Mouse (Mus musculus): ENCODE data around the gene Nccrp1. TPM values are rescaled to one million over a fixed set of nuclear protein-coding genes. Genes with fewer than 3 reads are reported as not detected.

Nccrp1 gene
- polyA plus RNA-seq (2014; fragmentation: Illumina TruSeq; extraction: RNeasy Lipid Tissue Mini Kit (QIAGEN cat#74804); ENCODE audit: low read depth, low replicate concordance), result not detected

GRCm38 (mm10) chr7:28547154-28547553 lies at the start of gene Nccrp1:
Gene Nccrp1 (minus strand): TSS chr7:28547254.

GRCm38 (mm10) chr7:28540526-28540925 lies 6.5 kb downstream of the Nccrp1 start, which contains the start of gene Sycn:
Gene Sycn (plus strand): TSS chr7:28540885.

GRCm38 (mm10) chr7:28522536-28522935 lies 24.5 kb downstream of the Nccrp1 start, which contains the start of gene Ifnl3:
Gene Ifnl3 (plus strand): TSS chr7:28522836.

GRCm38 (mm10) chr7:28510405-28510974 lies 36.6 kb downstream of the Nccrp1 start, which contains the start of gene Ifnl2:
Gene Ifnl2 (minus strand): TSS chr7:28510455.

Other genes starting within 250 kb of the Nccrp1 start
- gene Dll3, start 245.0 kb downstream of the Nccrp1 start, polyA plus RNA-seq (2014; fragmentation: Illumina TruSeq; extraction: RNeasy Lipid Tissue Mini Kit (QIAGEN cat#74804); ENCODE audit: low read depth, low replicate concordance), result not detected
- 5.8 TPM for gene Timm50, start 235.2 kb downstream of the Nccrp1 start, polyA plus RNA-seq (2014; fragmentation: Illumina TruSeq; extraction: RNeasy Lipid Tissue Mini Kit (QIAGEN cat#74804); ENCODE audit: low read depth, low replicate concordance)
- 26.6 TPM for gene Supt5, start 208.5 kb downstream of the Nccrp1 start, polyA plus RNA-seq (2014; fragmentation: Illumina TruSeq; extraction: RNeasy Lipid Tissue Mini Kit (QIAGEN cat#74804); ENCODE audit: low read depth, low replicate concordance)
- gene Rps16, start 196.6 kb downstream of the Nccrp1 start, polyA plus RNA-seq (2014; fragmentation: Illumina TruSeq; extraction: RNeasy Lipid Tissue Mini Kit (QIAGEN cat#74804); ENCODE audit: low read depth, low replicate concordance), result 221 TPM
- gene Plekhg2, start 174.7 kb downstream of the Nccrp1 start, polyA plus RNA-seq (2014; fragmentation: Illumina TruSeq; extraction: RNeasy Lipid Tissue Mini Kit (QIAGEN cat#74804); ENCODE audit: low read depth, low replicate concordance), result 2.7 TPM
- 46.7 TPM for gene Zfp36, start 167.0 kb downstream of the Nccrp1 start, polyA plus RNA-seq (2014; fragmentation: Illumina TruSeq; extraction: RNeasy Lipid Tissue Mini Kit (QIAGEN cat#74804); ENCODE audit: low read depth, low replicate concordance)
- 1.5 TPM for gene Med29, start 154.5 kb downstream of the Nccrp1 start, polyA plus RNA-seq (2014; fragmentation: Illumina TruSeq; extraction: RNeasy Lipid Tissue Mini Kit (QIAGEN cat#74804); ENCODE audit: low read depth, low replicate concordance)
- 58.5 TPM for gene Paf1, start 154.3 kb downstream of the Nccrp1 start, polyA plus RNA-seq (2014; fragmentation: Illumina TruSeq; extraction: RNeasy Lipid Tissue Mini Kit (QIAGEN cat#74804); ENCODE audit: low read depth, low replicate concordance)
- 17.7 TPM for gene Gmfg, start 109.8 kb downstream of the Nccrp1 start, polyA plus RNA-seq (2014; fragmentation: Illumina TruSeq; extraction: RNeasy Lipid Tissue Mini Kit (QIAGEN cat#74804); ENCODE audit: low read depth, low replicate concordance)
- not detected for gene Lrfn1, start 95.3 kb downstream of the Nccrp1 start, polyA plus RNA-seq (2014; fragmentation: Illumina TruSeq; extraction: RNeasy Lipid Tissue Mini Kit (QIAGEN cat#74804); ENCODE audit: low read depth, low replicate concordance)
- gene Ifnl2, start 36.8 kb downstream of the Nccrp1 start, polyA plus RNA-seq (2014; fragmentation: Illumina TruSeq; extraction: RNeasy Lipid Tissue Mini Kit (QIAGEN cat#74804); ENCODE audit: low read depth, low replicate concordance), result not detected
- not detected for gene Ifnl3, start 24.4 kb downstream of the Nccrp1 start, polyA plus RNA-seq (2014; fragmentation: Illumina TruSeq; extraction: RNeasy Lipid Tissue Mini Kit (QIAGEN cat#74804); ENCODE audit: low read depth, low replicate concordance)
- 2.4 TPM for gene Sycn, start 6.4 kb downstream of the Nccrp1 start, polyA plus RNA-seq (2014; fragmentation: Illumina TruSeq; extraction: RNeasy Lipid Tissue Mini Kit (QIAGEN cat#74804); ENCODE audit: low read depth, low replicate concordance)
- gene Samd4b, start 50.9 kb upstream of the Nccrp1 start, polyA plus RNA-seq (2014; fragmentation: Illumina TruSeq; extraction: RNeasy Lipid Tissue Mini Kit (QIAGEN cat#74804); ENCODE audit: low read depth, low replicate concordance), result 11.5 TPM
- 3.4 TPM for gene Pak4, start 50.9 kb upstream of the Nccrp1 start, polyA plus RNA-seq (2014; fragmentation: Illumina TruSeq; extraction: RNeasy Lipid Tissue Mini Kit (QIAGEN cat#74804); ENCODE audit: low read depth, low replicate concordance)
- gene Acp7, start 84.1 kb upstream of the Nccrp1 start, polyA plus RNA-seq (2014; fragmentation: Illumina TruSeq; extraction: RNeasy Lipid Tissue Mini Kit (QIAGEN cat#74804); ENCODE audit: low read depth, low replicate concordance), result not detected
- gene Fbxo27, start 145.6 kb upstream of the Nccrp1 start, polyA plus RNA-seq (2014; fragmentation: Illumina TruSeq; extraction: RNeasy Lipid Tissue Mini Kit (QIAGEN cat#74804); ENCODE audit: low read depth, low replicate concordance), result not detected
- gene Fbxo17, start 169.6 kb upstream of the Nccrp1 start, polyA plus RNA-seq (2014; fragmentation: Illumina TruSeq; extraction: RNeasy Lipid Tissue Mini Kit (QIAGEN cat#74804); ENCODE audit: low read depth, low replicate concordance), result 1.5 TPM
- gene Mrps12, start 194.6 kb upstream of the Nccrp1 start, polyA plus RNA-seq (2014; fragmentation: Illumina TruSeq; extraction: RNeasy Lipid Tissue Mini Kit (QIAGEN cat#74804); ENCODE audit: low read depth, low replicate concordance), result 12.6 TPM
- gene Sars2, start 194.7 kb upstream of the Nccrp1 start, polyA plus RNA-seq (2014; fragmentation: Illumina TruSeq; extraction: RNeasy Lipid Tissue Mini Kit (QIAGEN cat#74804); ENCODE audit: low read depth, low replicate concordance), result not detected
- not detected for gene Ccer2, start 208.9 kb upstream of the Nccrp1 start, polyA plus RNA-seq (2014; fragmentation: Illumina TruSeq; extraction: RNeasy Lipid Tissue Mini Kit (QIAGEN cat#74804); ENCODE audit: low read depth, low replicate concordance)
- gene Sirt2, start 219.5 kb upstream of the Nccrp1 start, polyA plus RNA-seq (2014; fragmentation: Illumina TruSeq; extraction: RNeasy Lipid Tissue Mini Kit (QIAGEN cat#74804); ENCODE audit: low read depth, low replicate concordance), result 17.9 TPM
- not detected for gene Nfkbib, start 220.3 kb upstream of the Nccrp1 start, polyA plus RNA-seq (2014; fragmentation: Illumina TruSeq; extraction: RNeasy Lipid Tissue Mini Kit (QIAGEN cat#74804); ENCODE audit: low read depth, low replicate concordance)
- 1.8 TPM for gene Rinl, start 241.7 kb upstream of the Nccrp1 start, polyA plus RNA-seq (2014; fragmentation: Illumina TruSeq; extraction: RNeasy Lipid Tissue Mini Kit (QIAGEN cat#74804); ENCODE audit: low read depth, low replicate concordance)

All from sigmoid colon, adult 10 weeks (tissue).